Mouse (Mus musculus) neural tube, embryonic 14.5 days (tissue): ENCODE results near the gene Pjvk. TPM values are rescaled to one million over a fixed set of nuclear protein-coding genes. Genes with fewer than 3 reads are reported as not detected.

ENCODE experiments used
- ATAC-seq: fragments of 200-750 bp; cut with Nextera tagmentation; 2 replicates; pipeline ENCODE4 v1.8.0; 2017; ENCODE audit warnings: low read depth, mild to moderate bottlenecking, moderate TSS enrichment, moderate library complexity
- H3K27ac ChIP-seq: fragments of 300-500 bp; sonication (generic); 2 replicates; pipeline ENCODE4 v1.5.1; 2014; ENCODE audit warnings: low read depth, mild to moderate bottlenecking, control low read depth, low read length, moderate library complexity, mixed read lengths
- H3K27me3 ChIP-seq: fragments of 300-500 bp; sonication (generic); 2 replicates; pipeline ENCODE4 v1.6.1; 2014; ENCODE audit warnings: low read length; ENCODE audit not compliant: control insufficient read depth, insufficient read depth
- H3K36me3 ChIP-seq: fragments of 300-500 bp; sonication (generic); 2 replicates; pipeline ENCODE4 v1.6.1; 2014; ENCODE audit warnings: low read length, mixed read lengths; ENCODE audit not compliant: control insufficient read depth, insufficient read depth
- H3K4me1 ChIP-seq: fragments of 300-500 bp; sonication (generic); 2 replicates; pipeline ENCODE4 v1.6.1; 2014; ENCODE audit warnings: low read length; ENCODE audit not compliant: control insufficient read depth, insufficient read depth
- H3K4me2 ChIP-seq: fragments of 300-500 bp; sonication (generic); 2 replicates; pipeline ENCODE4 v1.6.1; 2014; ENCODE audit warnings: mild to moderate bottlenecking, low read depth, low read length, control low read depth
- H3K4me3 ChIP-seq: fragments of 300-500 bp; sonication (generic); 2 replicates; pipeline ENCODE4 v1.5.1; 2014; ENCODE audit warnings: low read depth, low read length, control low read depth, mixed read lengths
- H3K9ac ChIP-seq: fragments of 300-500 bp; sonication (generic); replicated peaks from 2 replicates; pipeline ENCODE4 v1.6.1; 2014; ENCODE audit warnings: low read depth, mild to moderate bottlenecking, control low read depth, low read length, mixed read lengths
- H3K9me3 ChIP-seq: fragments of 300-500 bp; sonication (generic); 2 replicates; pipeline ENCODE4 v1.6.1; 2016; ENCODE audit warnings: low read length; ENCODE audit not compliant: control insufficient read depth
- WGBS: fragments of 180-500 bp; shearing (Covaris S2); extraction: QIAGEN DNeasy Blood & Tissue Kit; methylation state at CpG from one replicate; pipeline ENCODE4 v1.1.7; 2014; 5-methylcytosine and 5-hydroxymethylcytosine counted together
- polyA plus RNA-seq: library from polyadenylated mRNA; unstranded; fragments of >200 nt; fragmentation: Nextera tagmentation; extraction: Ambion mirVana; gene quantifications from 2 replicates; pipeline ENCODE4 v1.2.1, GENCODE M21; 2014

The Pjvk gene
- polyA plus RNA-seq, 1 experiment from 2014 or later: 0.92 TPM

DNA sequence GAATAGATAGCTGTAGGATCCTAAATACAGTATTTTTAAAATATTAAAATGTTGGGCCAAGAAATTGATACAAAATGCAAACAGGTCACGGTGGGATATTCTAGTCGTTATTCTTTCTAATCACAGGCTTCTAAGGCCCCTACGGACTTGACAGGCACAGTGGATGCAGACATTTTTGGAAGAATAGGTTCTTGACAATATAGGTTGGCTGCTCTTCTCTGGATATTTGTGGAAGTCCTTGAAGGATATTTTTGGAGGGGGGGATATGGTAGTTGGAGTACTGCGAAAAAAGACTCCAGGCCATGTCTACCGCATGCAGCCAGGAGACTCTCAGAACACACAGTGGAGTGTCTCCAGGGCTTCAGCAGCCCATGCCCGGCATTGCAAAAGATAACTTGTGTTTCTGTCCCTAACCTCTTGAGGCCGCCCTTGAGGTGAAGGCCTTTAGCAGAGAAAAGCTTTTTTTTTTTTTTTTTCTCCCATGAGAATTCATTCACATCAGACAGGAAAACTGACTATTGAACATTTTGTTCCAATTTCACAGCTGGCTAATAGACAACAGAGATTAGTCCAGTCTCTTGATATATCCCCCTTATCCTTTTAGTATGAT is 25.3 kb downstream of the Pjvk start:
- Histone ChIP-seq H3K4me1 (peaks cover 27% of the 10 kb centered on the region), H3K9me3 (no peaks in the 10 kb centered on the region), H3K27ac (peak overlapping the region; percentile 82; the same call in 1 of the 2 replicates), H3K9ac (no peak overlapping the region), H3K4me3 (peak overlapping the region; percentile 40; the same call in 1 of the 2 replicates), H3K4me2 (peak overlapping the region; percentile 81), H3K36me3 (no peaks in the 10 kb centered on the region), H3K27me3 (no peaks in the 10 kb centered on the region)
- ATAC-seq: no peak
- 40% methylated on average over 7 of the region's 7 CpGs for WGBS

DNA sequence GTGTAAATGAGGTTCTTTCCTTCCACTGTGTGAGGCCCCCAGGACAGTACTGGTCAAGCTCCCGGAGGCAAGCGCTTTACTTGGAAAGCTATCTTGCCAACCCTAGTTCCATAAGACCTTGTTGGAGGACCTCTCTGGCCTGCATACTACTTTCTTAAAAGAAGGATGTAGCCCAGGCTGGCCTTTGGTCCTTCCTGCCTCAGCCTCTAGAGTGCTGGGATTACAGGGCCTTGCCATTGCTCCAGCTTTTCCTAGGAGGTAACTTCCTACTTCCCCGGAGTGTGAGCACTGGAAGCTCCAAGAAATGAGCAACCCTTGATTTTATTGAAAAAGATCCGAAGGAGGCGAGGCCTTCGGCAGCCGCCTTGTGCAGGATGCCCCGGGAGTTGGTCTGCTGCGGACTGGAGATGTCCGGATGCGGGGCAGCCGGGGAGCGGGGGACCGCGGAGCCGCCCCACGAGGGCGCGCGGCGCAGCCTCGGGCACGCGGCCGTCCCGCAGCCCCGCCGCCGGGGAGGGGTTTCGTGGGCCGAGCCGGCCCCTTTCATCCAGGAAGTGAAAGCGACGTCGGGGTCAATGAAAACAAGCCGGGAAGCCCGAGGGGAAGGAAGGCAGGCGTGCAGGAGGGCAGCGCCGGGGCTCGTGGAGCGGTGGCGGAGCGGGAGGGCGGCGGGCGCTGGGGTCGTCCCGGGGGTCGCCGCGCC is 26.6 kb downstream of the Pjvk start, which contains the start of gene Plekha3:
TSS of gene Plekha3 (plus strand) at position 557 of the 703 bp plus-strand sequence.
- H3K36me3 ChIP-seq: 0 out of 2 replicates have a peak, but pooled peaks cover 4% of the 10 kb centered on the region
- peaks cover 27% of the 10 kb centered on the region for H3K4me1 ChIP-seq
- no peaks in the 10 kb centered on the region for H3K27me3 ChIP-seq
- H3K9me3 ChIP-seq: no peaks in the 10 kb centered on the region
- peak; percentile 75 for ATAC-seq
- H3K27ac ChIP-seq: peak within 1 kb of the TSS; percentile 73
- 5% methylated on average over 44 of the region's 52 CpGs for WGBS
- H3K9ac ChIP-seq: peak within 1 kb of the TSS; percentile 88
- H3K4me2 ChIP-seq: peak within 1 kb of the TSS; percentile 75
- H3K4me3 ChIP-seq: peak within 1 kb of the TSS; percentile 82

DNA sequence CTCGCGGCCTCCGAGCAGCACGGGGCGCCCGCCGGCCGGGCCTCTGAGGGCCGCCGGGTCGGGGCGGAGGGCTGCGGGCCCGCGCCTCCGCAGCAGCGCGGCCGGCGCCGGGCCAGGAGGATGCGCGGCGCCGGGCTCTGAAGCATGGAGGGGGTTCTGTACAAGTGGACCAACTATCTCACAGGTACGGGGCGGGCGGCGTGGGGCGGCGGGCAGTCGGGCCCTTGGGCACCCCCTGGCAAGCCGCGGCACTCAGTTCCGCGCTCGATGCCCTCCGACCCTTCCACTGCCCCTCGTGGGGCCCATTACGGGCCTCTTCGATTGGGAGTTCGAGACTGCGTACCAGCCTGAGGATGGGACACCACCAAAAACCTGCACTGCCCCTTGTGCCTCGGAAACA is 27.2 kb downstream of the Pjvk start:
- Histone ChIP-seq H3K4me3 (peak overlapping the region; percentile 82), H3K9me3 (no peaks in the 10 kb centered on the region), H3K36me3 (peaks cover 4% of the 10 kb centered on the region; the same call in 1 of the 2 replicates), H3K27me3 (no peaks in the 10 kb centered on the region), H3K9ac (peak overlapping the region; percentile 88), H3K27ac (peak overlapping the region; percentile 73), H3K4me1 (peaks cover 27% of the 10 kb centered on the region), H3K4me2 (peak overlapping the region; percentile 75)
- ATAC-seq: peak; percentile 55
- 0% methylated on average over 29 of the region's 44 CpGs for WGBS

DNA sequence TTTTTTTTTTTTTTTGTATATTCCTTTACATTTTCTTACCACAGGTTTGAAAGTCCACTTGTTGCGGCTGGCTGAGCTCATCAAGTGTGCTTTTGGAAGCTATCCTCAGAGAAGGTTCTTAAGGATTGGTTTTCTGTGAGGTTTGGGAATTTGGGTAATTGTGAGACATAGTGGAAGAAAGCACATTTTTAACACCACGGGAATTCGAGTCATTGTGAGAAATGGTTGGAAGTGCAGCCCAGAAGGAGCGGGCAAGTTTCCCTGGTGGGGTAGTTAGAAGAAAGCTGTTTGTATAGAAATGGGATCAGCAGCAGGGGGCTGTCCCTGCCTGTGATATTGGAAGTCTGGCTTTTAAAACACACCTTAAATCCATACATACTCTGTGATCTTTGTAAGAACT is 27.7 kb downstream of the Pjvk start:
- 7% methylated on average over 4 of the region's 4 CpGs for WGBS
- Histone ChIP-seq H3K27ac (no peak overlapping the region), H3K27me3 (no peaks in the 10 kb centered on the region), H3K4me3 (peak overlapping the region; percentile 82), H3K9ac (peak overlapping the region; percentile 88), H3K4me1 (peaks cover 27% of the 10 kb centered on the region), H3K4me2 (peak overlapping the region; percentile 75), H3K36me3 (peaks cover 4% of the 10 kb centered on the region; the same call in 1 of the 2 replicates), H3K9me3 (no peaks in the 10 kb centered on the region)
- ATAC-seq: no peak

DNA sequence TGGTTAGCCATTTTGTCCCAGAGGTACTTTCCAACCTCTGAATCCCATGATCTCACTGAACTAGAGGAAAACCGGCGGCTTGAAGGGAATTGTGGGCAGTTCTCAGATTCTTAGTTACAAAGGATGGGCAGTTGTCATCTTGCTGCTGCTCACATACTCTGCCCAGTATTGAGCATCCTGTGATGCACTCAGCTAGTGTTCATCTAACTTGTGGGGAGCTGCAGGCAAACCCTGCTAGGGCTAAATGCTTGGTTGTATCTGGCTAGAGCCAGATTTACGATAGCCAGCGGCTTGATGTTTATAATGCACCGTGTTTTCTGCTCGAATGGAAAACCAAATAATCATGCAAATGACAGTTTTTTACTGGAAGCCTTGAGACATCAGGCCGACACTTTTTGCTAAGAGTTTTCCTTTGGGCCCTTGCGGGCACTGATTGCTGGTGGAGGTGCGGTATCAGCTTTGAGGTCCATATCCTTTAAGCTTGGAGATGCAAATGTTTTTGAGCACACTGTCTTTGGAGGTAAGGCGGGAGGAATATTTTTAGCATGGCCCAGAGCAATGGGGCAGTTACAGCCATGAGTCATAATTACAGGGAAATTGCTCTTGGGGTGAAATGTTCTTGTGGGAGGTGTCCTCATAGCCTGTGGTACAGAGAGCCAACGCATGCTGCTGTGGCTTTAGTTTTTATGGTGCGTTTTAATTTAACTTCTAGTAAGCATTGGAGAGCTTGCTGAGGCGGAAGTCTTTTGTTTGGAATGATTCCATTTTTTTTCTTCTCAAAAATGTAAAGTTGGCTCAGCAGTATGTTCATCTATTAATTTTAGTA is 28.3 kb downstream of the Pjvk start:
- H3K4me2 ChIP-seq: peak overlapping the region; percentile 75
- H3K9me3 ChIP-seq: no peaks in the 10 kb centered on the region
- no peak overlapping the region for H3K27ac ChIP-seq
- no peak for ATAC-seq
- 36% methylated on average over 13 of the region's 13 CpGs for WGBS
- H3K9ac ChIP-seq: peak overlapping the region; percentile 88
- peak overlapping the region; percentile 82 for H3K4me3 ChIP-seq
- H3K27me3 ChIP-seq: no peaks in the 10 kb centered on the region
- H3K4me1 ChIP-seq: peaks cover 27% of the 10 kb centered on the region
- peaks cover 4% of the 10 kb centered on the region; the same call in 1 of the 2 replicates for H3K36me3 ChIP-seq

DNA sequence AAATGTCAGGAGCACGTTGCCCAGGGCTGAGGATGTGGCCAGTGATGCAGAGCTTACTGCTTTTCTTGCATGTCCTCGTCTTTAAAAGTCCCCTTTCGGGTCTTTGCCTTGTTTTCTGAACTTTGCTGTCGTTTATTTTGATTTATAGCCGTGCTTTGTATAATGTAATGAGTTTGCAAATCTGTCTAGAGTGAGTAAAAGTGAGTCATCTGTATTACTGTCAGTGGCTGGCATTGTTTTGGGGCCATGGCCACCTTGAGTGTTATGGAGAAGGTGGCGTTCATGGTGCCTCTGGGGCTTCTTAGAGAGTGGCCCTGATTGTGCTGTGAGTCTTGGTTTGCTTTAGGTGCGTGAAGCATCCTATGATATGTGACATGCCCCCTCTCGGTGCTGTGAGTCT is 34.0 kb downstream of the Pjvk start:
- H3K36me3 ChIP-seq: peaks cover 41% of the 10 kb centered on the region

DNA sequence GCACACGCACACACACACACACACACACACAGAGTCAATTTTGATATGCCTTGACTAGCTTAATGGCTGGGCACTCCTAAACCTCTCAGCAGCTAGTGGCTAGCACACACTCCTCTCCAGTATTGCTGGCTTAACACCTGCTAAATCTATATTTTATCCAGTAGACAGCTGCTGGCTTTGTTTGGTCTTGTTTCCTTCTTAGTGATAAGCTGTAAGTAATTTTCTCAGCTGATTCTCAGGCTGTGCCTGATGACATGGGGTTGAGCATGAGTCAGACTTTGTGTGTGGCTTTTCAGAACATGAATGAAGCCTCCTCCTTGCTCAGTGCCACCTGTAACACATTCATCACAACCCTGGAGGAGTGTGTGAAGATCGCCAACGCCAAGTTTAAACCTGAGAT is 38.7 kb downstream of the Pjvk start:
- H3K9ac ChIP-seq: no peak overlapping the region
- no peak overlapping the region for H3K4me3 ChIP-seq
- H3K36me3 ChIP-seq: peaks cover 50% of the 10 kb centered on the region
- no peaks in the 10 kb centered on the region for H3K4me1 ChIP-seq
- no peak overlapping the region for H3K4me2 ChIP-seq
- no peak for ATAC-seq
- no peaks in the 10 kb centered on the region for H3K9me3 ChIP-seq
- H3K27ac ChIP-seq: no peak overlapping the region
- H3K27me3 ChIP-seq: no peaks in the 10 kb centered on the region
- WGBS: 91% methylated on average over 3 of the region's 3 CpGs

More for the DNA sequence above, 34.0 kb downstream of the Pjvk start:
- Histone ChIP-seq H3K4me2 (no peak overlapping the region), H3K4me3 (no peak overlapping the region), H3K27me3 (no peaks in the 10 kb centered on the region), H3K4me1 (peaks cover 4% of the 10 kb centered on the region; the same call in 1 of the 2 replicates), H3K9ac (no peak overlapping the region), H3K9me3 (no peaks in the 10 kb centered on the region), H3K27ac (no peak overlapping the region)
- ATAC-seq: no peak
- 86% methylated on average over 8 of the region's 8 CpGs for WGBS

DNA sequence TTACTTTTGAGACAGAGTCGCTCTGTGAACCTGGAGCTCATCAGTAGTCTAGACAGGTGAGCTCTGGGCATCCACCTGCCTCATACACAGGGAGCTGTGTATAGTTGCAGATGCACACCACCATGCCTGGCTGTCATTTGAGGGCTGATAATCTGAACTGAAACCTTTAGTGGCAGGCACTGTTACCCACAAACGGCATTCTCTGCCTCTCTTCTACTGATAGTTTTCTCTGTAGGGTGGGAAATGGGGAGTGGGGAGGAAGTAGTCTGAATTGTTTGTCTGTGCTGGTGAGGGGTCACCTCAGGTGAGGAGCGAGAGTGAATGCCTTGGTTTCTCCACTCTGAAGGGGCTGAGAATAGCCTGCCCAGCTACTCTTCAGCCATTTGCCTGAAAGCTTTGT is 39.3 kb downstream of the Pjvk start:
- peaks cover 48% of the 10 kb centered on the region for H3K36me3 ChIP-seq
- H3K9ac ChIP-seq: no peak overlapping the region
- no peaks in the 10 kb centered on the region for H3K9me3 ChIP-seq
- H3K4me2 ChIP-seq: no peak overlapping the region
- H3K27ac ChIP-seq: no peak overlapping the region
- H3K4me1 ChIP-seq: no peaks in the 10 kb centered on the region
- no peak overlapping the region for H3K4me3 ChIP-seq
- no peak for ATAC-seq
- 58% methylated on average over 3 of the region's 3 CpGs for WGBS
- H3K27me3 ChIP-seq: no peaks in the 10 kb centered on the region
